Mouse (Mus musculus): ENCODE measurements around the gene Tpr. TPM values are rescaled to one million over a fixed set of nuclear protein-coding genes. Genes with fewer than 3 reads are reported as not detected.

Tpr gene
- total RNA-seq (2021), result 100 to 1,000 TPM; 130 to 146 TPM
- long read RNA-seq, experiment 1, full-length matches to known transcripts, result 1 of 12 reads
- long read RNA-seq, experiment 1, partial matches to known transcripts, result 7 of 12 reads
- long read RNA-seq, experiment 1, other reads (novel, unspliced or antisense), result 4 of 12 reads
- long read RNA-seq, experiment 2, full-length matches to known transcripts, result 6 of 100 reads
- long read RNA-seq, experiment 2, partial matches to known transcripts, result 86 of 100 reads
- long read RNA-seq, experiment 2, other reads (novel, unspliced or antisense), result 8 of 100 reads

DNA sequence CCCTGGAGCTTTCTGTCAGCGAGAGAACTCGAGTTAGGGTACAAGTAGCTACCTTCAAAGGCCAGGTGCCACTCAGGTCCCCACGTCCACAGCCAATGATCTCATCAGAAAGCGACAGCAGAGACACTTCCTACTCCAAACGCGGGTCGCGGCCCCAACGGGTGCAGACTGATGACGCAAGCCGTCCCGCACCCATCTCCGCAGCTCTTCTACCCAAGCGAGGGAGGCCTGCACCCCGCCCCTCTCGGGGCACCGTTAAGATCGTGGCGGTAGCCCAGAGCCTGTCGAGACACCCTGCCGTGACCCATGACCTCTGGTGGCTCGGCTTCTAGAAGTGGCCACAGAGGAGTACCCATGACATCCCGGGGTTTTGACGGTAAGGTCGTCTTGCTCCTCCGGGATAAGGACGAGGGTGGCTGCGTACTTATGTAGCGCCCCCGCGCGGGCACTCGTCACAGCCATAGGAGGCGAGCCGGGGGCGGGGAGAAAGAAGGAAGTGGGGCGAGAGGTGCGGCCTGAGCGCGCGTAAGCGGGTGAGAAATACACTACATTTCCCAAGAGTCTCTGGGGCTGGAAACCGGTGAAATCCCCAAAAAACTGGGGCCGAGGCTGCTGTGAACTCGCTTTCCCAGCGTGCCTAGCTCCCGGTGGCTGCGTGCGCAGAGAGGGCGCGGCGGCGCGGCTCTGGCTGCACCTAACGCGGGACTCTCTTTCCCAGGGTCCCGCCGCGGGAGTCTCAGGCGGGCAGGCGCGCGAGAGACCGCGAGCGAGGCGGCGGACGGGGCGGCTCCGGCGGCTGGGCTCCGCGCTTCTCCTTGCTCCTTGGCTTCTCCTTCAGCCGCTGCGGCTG, at the start of gene Tpr, which contains the start of gene Odr4:
Gene Tpr (plus strand): TSS at position 201 of the 850 bp plus-strand sequence.
Gene Odr4 (minus strand): TSS at position 443 of the 850 bp plus-strand sequence.
- peak; percentile 91 to 98 for DNase-seq (ENCODE audit: low spot score in 2 of 2)

DNA sequence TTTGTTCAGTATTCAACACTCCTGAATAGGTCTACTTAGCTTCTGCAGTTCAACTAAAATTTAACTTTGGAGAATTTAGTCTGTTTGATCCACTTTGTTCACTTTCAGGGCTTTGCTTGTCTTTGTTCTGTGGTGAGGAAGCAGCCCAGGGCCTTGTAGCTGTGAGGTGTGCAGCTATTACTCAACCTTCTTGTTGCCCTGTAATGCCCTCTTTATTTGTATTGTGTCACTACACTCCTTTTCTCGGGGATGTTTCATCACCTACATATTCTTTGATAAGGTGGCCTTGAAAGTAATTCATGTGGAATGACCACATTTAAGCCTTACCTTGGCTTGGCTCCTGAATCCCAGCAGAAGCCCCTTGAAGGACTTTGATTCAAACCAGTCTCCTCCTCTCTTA, 31.8 kb upstream of the Tpr start:
- no peak for DNase-seq (ENCODE audit: low spot score in 2 of 2)

DNA sequence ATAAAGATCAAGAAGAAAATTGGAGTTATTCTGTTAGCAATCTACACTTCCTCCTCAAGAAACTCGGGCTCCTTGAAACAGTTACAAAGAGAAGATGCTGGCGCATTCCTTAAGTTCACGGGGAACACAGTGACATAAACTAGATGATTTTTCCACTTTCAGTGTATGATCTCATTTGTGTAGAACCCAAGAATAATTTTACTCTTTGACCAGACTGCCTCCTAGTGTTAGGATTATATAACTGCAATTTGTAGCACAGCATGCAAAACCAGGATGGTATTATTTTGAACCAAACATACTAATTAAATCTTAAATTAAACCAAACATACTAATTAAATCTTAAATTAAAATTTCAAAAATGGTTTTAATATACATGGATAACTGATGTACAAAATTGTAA, 19.7 kb upstream of the Tpr start:
- DNase-seq (ENCODE audit: low spot score in 2 of 2), result no peak

DNA sequence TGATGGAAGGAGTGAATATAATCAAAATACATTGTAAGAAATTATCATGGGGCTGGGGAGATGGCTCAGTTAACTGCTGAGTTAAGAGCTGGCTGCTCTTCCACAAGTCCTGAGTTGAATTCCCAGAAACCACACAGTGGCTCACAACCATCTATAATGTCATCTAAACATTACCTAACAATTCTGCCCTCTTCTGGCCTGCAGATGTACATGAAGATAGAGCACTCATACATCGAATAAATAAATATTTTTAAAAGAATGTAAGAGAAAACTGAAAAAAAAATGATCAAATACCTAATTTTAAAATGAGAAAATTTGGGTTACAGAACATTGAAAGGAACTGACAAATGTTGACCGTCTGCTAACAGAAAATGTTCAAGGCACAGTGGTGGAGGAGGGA, 18.4 kb upstream of the Tpr start:
- no peak for DNase-seq (ENCODE audit: low spot score in 2 of 2)

DNA sequence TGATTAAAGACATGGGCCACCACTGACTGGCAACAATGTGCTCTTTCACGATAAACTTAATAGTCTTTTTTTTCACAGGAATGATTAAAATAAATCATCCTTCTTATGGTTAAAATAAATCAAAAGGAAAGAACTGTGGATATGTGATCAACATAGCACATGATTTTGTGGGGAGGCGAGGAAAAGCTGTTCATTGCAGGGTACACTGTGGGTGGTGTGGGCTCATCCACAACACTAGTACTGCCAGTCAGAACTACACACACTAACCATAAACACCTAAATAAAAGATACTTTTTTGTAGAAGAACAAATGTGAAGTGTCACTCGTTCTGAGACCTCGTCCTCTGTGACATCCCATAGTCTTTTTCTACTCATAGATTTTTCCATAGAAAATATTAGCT, 8.5 kb upstream of the Tpr start:
- no peak for DNase-seq (ENCODE audit: low spot score in 2 of 2)

DNA sequence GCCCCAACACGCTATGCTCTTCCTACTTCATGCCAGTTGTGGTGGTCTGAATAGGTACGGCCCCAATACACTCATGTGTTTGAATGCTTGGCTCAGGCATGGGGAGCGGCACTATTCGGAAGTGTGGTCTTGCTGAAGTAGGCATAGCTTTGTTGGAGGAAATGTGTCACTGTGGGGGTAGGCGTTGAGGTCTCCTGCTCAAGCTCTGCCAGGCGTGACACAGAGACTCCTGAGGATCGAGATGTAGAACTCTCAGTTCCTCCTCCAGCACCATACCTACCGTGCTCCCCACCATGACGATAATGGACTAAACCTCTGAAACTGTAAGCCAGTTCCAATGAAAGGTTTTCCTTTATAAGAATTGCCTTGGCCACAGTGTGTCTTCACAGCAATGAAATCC, 5.1 kb upstream of the Tpr start:
- DNase-seq (ENCODE audit: low spot score in 2 of 2), result no peak

DNA sequence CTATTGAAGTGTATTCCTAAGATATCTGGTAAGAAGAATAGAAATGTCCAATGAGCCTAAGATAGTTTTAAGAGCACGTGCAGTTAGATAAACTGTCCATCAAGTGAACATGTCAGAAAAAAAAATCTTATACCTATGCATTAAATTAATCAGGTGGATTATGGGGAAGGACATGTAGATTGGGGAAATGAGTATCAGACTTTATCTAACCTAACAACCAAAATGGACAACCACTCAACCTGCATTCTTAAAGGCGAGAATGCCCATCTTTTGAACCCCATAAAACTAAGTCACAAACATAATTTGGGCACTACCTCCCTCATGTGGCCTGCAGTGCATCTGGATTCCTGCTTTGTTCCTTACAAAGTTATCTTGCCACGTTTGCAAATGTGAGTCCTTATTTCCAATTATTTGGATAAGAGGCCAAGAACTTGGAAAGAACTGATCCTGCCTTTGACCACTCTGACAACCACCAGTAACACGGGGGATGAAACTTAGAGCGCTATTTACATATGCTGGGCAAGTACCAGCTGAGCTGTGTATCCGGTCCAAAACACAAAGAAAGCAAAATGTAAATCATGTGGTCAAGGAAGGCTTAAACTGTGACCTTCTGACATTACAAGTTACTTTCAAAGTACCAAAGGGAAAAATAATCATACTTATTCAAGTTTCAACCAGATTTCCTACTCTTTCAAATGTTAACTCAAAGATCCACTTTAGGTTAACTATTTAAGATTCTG, 3.1 kb upstream of the Tpr start:
- DNase-seq (ENCODE audit: low spot score in 2 of 2), result no peak

DNA sequence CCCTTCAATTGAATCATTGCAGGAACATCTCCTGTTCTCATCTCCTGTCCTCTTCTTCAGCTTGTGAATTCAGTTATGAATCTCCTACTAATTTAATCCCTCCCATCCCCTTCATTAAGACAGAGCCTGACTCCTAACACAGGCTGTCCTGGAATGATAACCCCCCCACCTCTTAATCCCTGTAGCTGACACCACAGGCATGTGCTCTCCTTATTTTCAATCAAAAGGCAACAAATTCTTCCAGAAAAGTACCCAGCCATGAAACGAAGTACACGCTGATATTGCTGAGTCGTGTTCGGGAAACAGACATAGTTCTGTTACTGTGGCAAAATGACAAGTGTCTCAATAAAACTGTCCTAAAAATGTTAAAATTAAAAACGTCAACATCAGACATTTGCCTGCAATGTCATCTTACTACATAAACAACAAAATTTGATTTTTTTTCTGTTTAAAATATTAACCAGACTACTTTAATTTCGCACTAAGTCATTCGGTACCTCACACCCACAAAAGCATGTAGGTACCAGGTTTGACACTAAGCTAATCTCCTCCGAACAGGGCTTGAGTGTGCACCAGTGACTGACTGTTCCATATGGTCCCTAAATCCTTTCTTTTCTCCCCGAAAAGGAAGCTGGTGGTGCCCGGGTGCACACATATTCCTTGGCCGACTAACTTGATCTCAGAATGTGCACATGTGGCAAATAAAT, 554 bp upstream of the Tpr start:
- no peak for DNase-seq (ENCODE audit: low spot score in 2 of 2)

DNA sequence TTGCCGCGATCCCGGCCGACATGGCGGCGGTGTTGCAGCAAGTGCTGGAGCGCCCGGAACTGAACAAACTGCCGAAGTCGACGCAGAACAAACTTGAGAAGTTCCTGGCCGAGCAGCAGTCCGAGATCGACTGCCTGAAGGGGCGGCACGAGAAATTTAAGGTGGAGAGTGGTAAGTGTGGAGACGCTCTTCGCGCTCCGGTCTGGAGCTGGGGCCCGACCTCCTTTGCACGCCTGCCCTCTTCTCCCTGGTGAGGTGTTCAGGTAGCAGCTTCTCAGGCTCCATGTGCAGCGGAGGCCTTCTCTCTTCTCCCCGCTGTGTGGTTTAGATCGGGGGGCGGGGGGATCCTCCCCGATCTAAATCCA, 832 bp downstream of the Tpr start:
- no peak for DNase-seq (ENCODE audit: low spot score in 2 of 2)

DNA sequence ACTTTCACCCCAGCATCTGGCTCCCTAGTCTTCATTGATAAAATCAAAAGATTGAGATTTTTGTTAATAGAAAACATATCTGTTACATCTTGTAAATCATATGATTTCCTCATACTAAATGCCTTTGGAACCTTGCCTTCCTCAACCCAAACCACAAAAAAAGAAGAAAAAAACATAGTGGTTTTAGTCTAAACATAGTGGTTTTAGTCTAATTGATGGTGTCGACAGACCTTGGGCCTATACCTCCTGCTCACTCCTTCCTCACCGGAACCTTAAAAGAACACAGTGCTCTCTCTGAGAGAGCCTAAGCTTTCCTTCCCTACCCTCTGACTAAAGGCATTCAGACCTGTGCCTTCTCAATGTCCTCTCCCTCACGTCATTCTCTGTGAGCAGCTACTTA, 3.4 kb downstream of the Tpr start:
- DNase-seq (ENCODE audit: low spot score in 2 of 2), result no peak

DNA sequence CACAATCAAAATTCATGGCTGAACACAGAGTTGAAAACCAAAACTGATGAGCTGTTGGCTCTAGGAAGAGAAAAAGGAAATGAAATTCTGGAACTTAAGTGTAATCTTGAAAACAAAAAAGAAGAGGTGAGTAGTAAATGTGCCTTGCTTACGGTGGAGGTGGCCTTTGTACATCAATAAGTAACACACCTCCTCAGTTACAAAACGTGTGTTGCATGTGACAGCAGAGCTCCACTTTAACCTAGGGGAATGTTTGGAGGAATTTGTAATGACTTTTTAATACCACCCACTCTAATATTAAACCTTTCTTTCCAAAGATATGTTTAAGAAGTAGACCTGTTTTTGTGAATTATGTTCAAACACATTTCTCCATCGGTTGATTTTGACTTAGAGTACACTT, 11.3 kb downstream of the Tpr start:
- no peak for DNase-seq (ENCODE audit: low spot score in 2 of 2)

DNA sequence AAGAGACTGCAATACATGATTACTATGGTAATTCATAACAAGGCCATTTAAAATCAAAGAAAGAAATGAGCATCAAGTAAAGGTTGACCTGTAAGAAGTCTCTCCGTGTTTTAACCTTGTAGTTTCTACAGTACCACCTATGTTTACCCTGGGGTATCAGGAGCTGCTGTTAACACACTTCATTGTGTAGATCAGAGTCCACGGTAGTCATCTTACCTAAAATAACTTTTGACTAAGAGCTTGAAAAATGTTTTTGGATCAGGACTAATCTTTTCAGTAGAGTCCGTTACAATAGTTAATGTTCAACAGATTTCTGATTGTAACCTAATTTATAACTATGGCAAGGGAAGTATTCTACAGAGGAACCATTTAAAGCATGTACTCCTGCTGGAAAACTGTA, 11.9 kb downstream of the Tpr start:
- DNase-seq (ENCODE audit: low spot score in 2 of 2), result no peak

DNA sequence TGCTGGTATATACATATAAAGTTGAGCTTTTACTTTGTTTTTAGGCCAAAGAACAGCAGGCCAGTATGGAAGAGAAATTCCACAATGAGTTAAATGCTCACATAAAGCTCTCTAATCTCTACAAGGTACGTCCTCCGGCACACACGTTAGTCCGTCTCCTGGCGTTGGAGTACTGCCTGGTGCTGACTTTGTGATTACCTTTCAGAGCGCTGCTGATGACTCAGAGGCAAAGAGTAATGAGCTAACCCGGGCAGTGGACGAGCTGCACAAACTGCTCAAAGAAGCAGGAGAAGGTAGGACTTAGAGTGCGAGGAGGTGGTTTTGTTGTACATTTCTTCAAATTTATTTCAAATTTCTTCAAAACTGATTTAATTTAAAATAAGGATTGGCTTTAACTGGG, 14.6 kb downstream of the Tpr start:
- no peak for DNase-seq (ENCODE audit: low spot score in 2 of 2)

DNA sequence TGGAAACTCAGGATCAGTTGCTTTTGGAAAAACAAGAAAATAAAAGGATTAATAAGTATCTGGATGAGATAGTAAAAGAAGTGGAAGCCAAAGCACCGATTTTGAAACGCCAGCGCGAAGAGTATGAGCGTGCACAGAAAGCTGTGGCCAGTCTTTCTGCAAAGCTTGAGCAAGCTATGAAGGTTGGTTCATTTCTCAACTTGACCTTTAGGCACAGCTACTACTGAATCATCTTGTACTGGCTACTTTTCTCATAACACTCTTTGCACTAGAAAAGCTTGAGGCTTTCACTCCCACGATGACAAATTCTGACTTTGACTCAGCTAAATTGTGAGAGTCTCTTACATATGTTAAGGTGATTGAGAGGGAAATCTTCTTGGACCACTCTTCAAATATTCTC, 17.4 kb downstream of the Tpr start:
- DNase-seq (ENCODE audit: low spot score in 2 of 2), result no peak

DNA sequence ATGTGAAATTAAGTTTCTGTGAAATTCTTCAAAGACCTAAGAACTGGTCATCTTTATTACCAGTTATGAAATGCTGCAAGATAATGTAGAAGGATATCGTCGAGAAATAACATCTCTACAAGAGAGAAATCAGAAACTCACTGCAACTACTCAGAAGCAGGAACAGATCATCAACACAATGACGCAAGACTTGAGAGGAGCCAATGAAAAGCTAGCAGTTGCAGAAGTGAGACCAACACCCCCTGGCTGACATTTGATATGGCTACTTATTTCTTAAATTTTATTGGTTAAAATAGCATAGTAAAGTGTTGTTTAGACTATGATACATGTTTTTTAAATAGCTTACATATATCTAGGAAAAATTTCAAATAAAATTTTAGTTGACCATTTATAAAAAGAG, 23.4 kb downstream of the Tpr start:
- DNase-seq (ENCODE audit: low spot score in 2 of 2), result no peak

DNA sequence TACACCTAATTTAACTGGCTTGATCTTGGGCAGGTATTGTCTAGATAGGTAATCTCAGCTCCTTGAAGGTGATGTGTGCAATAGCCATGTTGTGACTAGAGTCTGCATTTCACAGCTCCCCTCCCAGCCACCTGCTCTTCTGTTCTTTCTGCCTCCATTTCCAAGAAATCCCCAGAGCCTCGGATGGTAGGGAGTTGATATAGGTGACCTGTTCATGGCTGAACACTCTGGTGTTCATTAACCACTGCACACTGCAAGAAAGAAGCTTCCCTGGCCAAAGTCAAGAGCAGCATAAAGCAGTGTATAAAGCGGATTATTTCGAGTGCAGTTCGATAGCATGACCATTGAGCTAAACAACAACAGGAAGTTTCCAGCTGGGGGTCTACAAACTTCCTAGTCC, 25.8 kb downstream of the Tpr start:
- DNase-seq (ENCODE audit: low spot score in 2 of 2), result no peak

DNA sequence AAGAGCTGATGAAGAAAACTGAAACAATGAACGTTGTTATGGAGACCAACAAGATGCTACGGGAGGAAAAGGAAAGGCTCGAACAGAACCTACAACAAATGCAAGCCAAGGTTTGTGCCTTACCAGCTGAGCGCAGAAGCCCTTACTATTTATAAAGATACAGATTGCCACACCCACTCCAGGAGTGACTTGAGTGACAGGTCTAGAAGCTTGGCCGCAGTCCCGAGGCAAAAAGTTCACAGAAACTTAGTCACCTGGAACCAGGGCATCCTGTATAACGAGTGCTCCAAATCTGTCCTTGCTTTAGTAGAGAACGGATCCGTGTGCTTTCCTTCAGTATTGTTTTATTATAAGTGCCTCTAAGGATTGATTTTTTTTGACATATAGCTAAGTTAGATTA, 33.0 kb downstream of the Tpr start:
- no peak for DNase-seq (ENCODE audit: low spot score in 2 of 2)

DNA sequence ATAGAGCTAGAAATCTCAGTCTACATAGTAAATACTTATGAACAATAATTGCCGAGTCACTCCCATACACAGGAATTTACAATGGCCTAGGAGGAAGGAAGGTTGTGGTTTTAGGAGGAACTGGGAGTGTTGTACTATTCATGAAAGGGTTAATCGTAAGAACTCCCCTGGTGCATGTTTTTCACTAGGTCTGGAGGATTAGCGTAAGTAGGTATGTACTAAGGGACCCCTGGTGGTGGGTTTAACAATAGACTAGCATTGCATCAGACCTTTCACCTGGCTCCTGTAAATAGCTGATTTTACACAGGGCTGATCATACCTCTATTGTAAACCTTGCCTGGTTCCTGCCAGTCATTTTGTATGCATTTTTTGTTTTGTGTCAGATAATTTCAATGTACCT, 33.6 kb downstream of the Tpr start:
- no peak for DNase-seq (ENCODE audit: low spot score in 2 of 2)

DNA sequence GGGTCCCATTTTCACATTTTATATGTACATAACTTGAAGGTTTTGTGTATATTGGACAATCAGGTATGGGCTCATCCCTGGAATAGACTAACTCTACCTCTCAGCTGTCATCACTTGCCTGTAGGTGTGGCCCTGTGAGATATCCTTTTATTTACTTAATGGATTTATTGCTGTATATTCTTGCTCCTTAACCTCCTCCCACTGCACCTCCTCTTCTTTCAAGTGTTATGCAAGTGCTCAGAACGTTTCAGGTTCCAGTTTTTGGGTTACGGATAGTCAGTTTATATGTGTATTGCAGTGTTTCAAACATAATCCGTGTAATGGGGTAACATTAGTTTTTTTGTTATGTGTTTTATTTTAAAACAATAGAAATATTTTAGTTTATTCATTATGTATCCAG, 46.0 kb downstream of the Tpr start:
- no peak for DNase-seq (ENCODE audit: low spot score in 2 of 2)

DNA sequence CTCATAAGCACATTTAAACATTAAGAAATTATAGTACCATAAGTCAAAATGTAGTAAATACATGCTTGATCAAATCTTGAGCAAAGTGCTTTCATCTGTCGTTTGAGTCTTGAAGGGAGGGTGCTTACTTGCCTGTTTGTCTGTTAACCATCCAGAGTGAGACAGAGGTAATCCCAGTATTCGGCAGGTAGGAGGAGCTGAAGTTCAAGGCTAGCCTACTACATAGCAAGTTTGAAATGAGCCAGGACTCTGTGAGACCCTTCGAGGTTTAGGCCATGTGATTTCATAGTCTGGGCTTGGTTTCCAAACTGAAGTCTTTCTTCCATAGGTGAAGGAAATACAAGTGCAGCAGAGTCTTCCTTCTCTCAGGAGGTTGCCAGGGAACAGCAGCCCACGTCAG, 49.1 kb downstream of the Tpr start:
- no peak for DNase-seq (ENCODE audit: low spot score in 2 of 2)

DNA sequence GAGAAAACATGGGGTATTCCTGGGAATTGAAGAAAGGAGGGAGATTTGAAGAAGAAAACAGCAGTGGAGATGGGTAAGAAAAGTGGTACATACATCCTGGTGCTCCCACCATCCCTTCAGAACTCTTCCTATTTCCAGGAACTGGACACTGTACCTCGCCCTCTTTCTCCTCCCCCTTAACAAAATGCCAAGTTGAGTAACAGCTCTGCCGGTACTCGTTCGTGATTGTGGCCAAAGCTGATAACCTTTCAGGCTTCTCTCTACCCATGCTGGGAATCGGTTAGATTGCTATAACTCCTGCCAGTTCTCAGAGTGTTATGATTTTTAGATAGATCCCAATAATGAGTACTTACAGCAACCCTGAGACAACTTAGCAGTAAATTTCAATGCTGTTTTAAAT, 66.3 kb downstream of the Tpr start:
- DNase-seq (ENCODE audit: low spot score in 2 of 2), result no peak

DNA sequence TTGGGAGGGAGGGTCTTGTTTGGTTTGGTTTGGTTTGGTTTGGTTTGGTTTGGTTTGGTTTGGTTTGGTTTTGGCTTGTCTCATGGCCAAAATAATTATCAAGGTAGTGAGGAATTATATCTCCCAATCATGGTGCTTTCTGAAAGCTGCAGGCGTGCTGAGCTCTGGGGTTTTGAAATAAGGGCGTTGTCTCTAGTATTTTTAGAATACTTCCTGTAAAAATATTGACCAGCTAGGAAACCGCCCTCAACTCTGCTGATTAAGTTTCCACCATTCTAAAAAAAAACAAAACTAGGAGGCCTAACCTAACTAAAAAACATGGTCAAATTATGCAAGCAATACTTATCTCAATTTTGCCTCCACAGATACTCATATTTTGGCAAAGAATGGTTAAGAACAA, 67.0 kb downstream of the Tpr start:
- no peak for DNase-seq (ENCODE audit: low spot score in 2 of 2)
